Mouse (Mus musculus) MEL (cell line): ENCODE measurements at regions not wholly inside any gene's neighbourhood (a gene's known extent, or its start where the extent isn't known, plus 50 kb on each side); places are given as distances from the start of the nearest gene placed in this dataset.

Experiments used
- DNase-seq: peaks from one replicate; pipeline ENCODE4 v3.0.0; 2011; ENCODE audit warnings: low read depth, low spot score
- H3K27ac ChIP-seq: 2 replicates; pipeline ENCODE4 v1.5.1; 2012; ENCODE audit warnings: low read depth, mild to moderate bottlenecking, control low read depth, low read length, moderate library complexity; ENCODE audit not compliant: control insufficient read depth
- H3K27me3 ChIP-seq, 2 experiments: fragments of 150-350 bp in 1 of 2; sonication (generic) in 1 of 2; 2 replicates each; pipeline ENCODE4 v1.6.1; 2012; ENCODE audit warnings: low read length in 2 of 2, mild to moderate bottlenecking in 2 of 2, improper control_type of control experiment in 1 of 2, moderate library complexity in 1 of 2; ENCODE audit not compliant: insufficient read depth in 2 of 2, control insufficient read depth in 1 of 2
- H3K36me3 ChIP-seq, 2 experiments: 2 replicates each; pipeline ENCODE4 v1.6.1; 2012 to 2014; ENCODE audit warnings: low read length in 2 of 2, improper control_type of control experiment in 1 of 2, inconsistent platforms in 1 of 2, mild to moderate bottlenecking in 1 of 2; ENCODE audit not compliant: insufficient read depth in 2 of 2, control insufficient read depth in 1 of 2
- H3K4me1 ChIP-seq, 2 experiments: fragments of 150-350 bp in 1 of 2; sonication (generic) in 1 of 2; 2 replicates each; pipeline ENCODE4 v1.6.1; 2012; ENCODE audit warnings: low read length in 2 of 2, improper control_type of control experiment in 1 of 2, mild to moderate bottlenecking in 1 of 2; ENCODE audit not compliant: insufficient read depth in 2 of 2, control insufficient read depth in 1 of 2
- H3K4me3 ChIP-seq, 2 experiments: fragments of 150-350 bp in 1 of 2; sonication (generic) in 1 of 2; 2 replicates each; pipeline ENCODE4 v1.5.1; 2012; ENCODE audit warnings: low read depth in 2 of 2, low read length in 2 of 2, mild to moderate bottlenecking in 2 of 2, moderate library complexity in 2 of 2, control low read depth in 1 of 2, improper control_type of control experiment in 1 of 2; ENCODE audit not compliant: control insufficient read depth in 1 of 2, insufficient read depth in 1 of 2
- H3K79me2 ChIP-seq: 2 replicates; pipeline ENCODE4 v1.6.1; 2012; ENCODE audit warnings: mild to moderate bottlenecking, low read length, moderate library complexity; ENCODE audit not compliant: control insufficient read depth, poor library complexity, insufficient read depth
- H3K9ac ChIP-seq: 2 replicates; pipeline ENCODE4 v1.6.1; 2012; ENCODE audit warnings: low read depth, mild to moderate bottlenecking, control low read depth, low read length, moderate library complexity; ENCODE audit not compliant: control insufficient read depth, poor library complexity, severe bottlenecking
- H3K9me3 ChIP-seq: fragments of 150-350 bp; sonication (generic); replicated peaks from 2 replicates; pipeline ENCODE4 v1.6.1; 2012; ENCODE audit warnings: mild to moderate bottlenecking, low read length, improper control_type of control experiment, moderate library complexity; ENCODE audit not compliant: insufficient read depth
- EP300 ChIP-seq, 2 experiments: IDR thresholded peaks; 2 replicates each; pipeline ENCODE4 v1.6.1; 2011; ENCODE audit warnings: improper control_type of control experiment in 2 of 2, low read length in 2 of 2, low read depth in 1 of 2, mild to moderate bottlenecking in 1 of 2
- SMC3 ChIP-seq: IDR thresholded peaks from 2 replicates; pipeline ENCODE4 v1.6.1; 2011; ENCODE audit warnings: low read depth, low read length, improper control_type of control experiment

- no peak for TF ChIP-seq EP300 (IDR thresholded peaks at IDR 0.05; ENCODE audit: low read depth in 1 of 2, low read length in 2 of 2)
Observed at GRCm38 (mm10) chr9:33934071-33934470, 551.6 kb upstream of the Kirrel3 start (continued).

GRCm38 (mm10) chr9:33954319-33954718 is 531.4 kb upstream of the Kirrel3 start:
- H3K27ac ChIP-seq = no peak overlapping the region
- no peak overlapping the region for H3K9ac ChIP-seq
- H3K9me3 ChIP-seq = no peaks in the 10 kb centered on the region
- no peaks in the 10 kb centered on the region for H3K27me3 ChIP-seq
- H3K4me3 ChIP-seq = no peak overlapping the region
- H3K4me1 ChIP-seq = no peaks in the 10 kb centered on the region
- no peak for DNase-seq
- H3K36me3 ChIP-seq = no peaks in the 10 kb centered on the region
- no peak for TF ChIP-seq SMC3
- H3K79me2 ChIP-seq = no peaks in the 10 kb centered on the region
